Mouse (Mus musculus): ENCODE data around the gene Abcc6. TPM values are rescaled to one million over a fixed set of nuclear protein-coding genes. Genes with fewer than 3 reads are reported as not detected.

Abcc6 gene
- polyA plus RNA-seq, 1 experiment from 2014 or later: 0.15 TPM

- H3K4me1 ChIP-seq (replicated peaks; ENCODE audit: control insufficient read depth, insufficient read depth, low read length): peaks cover 8% of the 10 kb centered on the region
- no peak for DNase-seq (ENCODE audit: low spot score)
- H3K27me3 ChIP-seq (ENCODE audit: control insufficient read depth, insufficient read depth, low read length): no peaks in the 10 kb centered on the region
- H3K27ac ChIP-seq (ENCODE audit: low read depth, low read length): no peak overlapping the region
- ATAC-seq (replicated peaks; ENCODE audit: low FRiP score): no peak
- 0 out of 2 replicates have a peak overlapping the region, but pooled peaks have one; percentile 86 for H3K4me2 ChIP-seq (ENCODE audit: low read depth, low read length, severe bottlenecking)
- no peak overlapping the region for H3K4me3 ChIP-seq (ENCODE audit: low read depth, low read length)
- H3K36me3 ChIP-seq (ENCODE audit: control insufficient read depth, insufficient read depth, low read length): no peaks in the 10 kb centered on the region
- 82% methylated on average over 2 of the region's 2 CpGs for WGBS
- H3K9ac ChIP-seq (ENCODE audit: low read length): no peak overlapping the region
- no peaks in the 10 kb centered on the region for H3K9me3 ChIP-seq (ENCODE audit: control insufficient read depth, low read length)
These were observed 4.9 kb upstream of the Abcc6 start for GRCm38 (mm10) chr7:46034991-46035390.

GRCm38 (mm10) chr7:46033870-46034337 is 3.8 kb upstream of the Abcc6 start:
- H3K4me1 ChIP-seq (replicated peaks; ENCODE audit: control insufficient read depth, insufficient read depth, low read length): peaks cover 8% of the 10 kb centered on the region
- H3K4me3 ChIP-seq (ENCODE audit: low read depth, low read length): peak overlapping the region; percentile 92
- H3K27ac ChIP-seq (ENCODE audit: low read depth, low read length): no peak overlapping the region
- H3K36me3 ChIP-seq (ENCODE audit: control insufficient read depth, insufficient read depth, low read length): no peaks in the 10 kb centered on the region
- peak overlapping the region; percentile 67 for H3K9ac ChIP-seq (ENCODE audit: low read length)
- no peaks in the 10 kb centered on the region for H3K27me3 ChIP-seq (ENCODE audit: control insufficient read depth, insufficient read depth, low read length)
- WGBS: 1% methylated on average over 35 of the region's 35 CpGs
- H3K4me2 ChIP-seq (ENCODE audit: low read depth, low read length, severe bottlenecking): peak overlapping the region; percentile 86
- DNase-seq (ENCODE audit: low spot score) (no peak), ATAC-seq (replicated peaks; ENCODE audit: low FRiP score) (no peak)
- no peaks in the 10 kb centered on the region for H3K9me3 ChIP-seq (ENCODE audit: control insufficient read depth, low read length)

- WGBS: 6% methylated on average over 44 of the region's 44 CpGs
- H3K4me2 ChIP-seq (ENCODE audit: low read depth, low read length, severe bottlenecking): peak within 1 kb of the TSS; percentile 86
- peak within 1 kb of the TSS; percentile 67 for H3K9ac ChIP-seq (ENCODE audit: low read length)
- peak; percentile 95 for ATAC-seq (replicated peaks; ENCODE audit: low FRiP score)
- H3K4me1 ChIP-seq (replicated peaks; ENCODE audit: control insufficient read depth, insufficient read depth, low read length): peaks cover 8% of the 10 kb centered on the region
- no peaks in the 10 kb centered on the region for H3K27me3 ChIP-seq (ENCODE audit: control insufficient read depth, insufficient read depth, low read length)
- DNase-seq (ENCODE audit: low spot score): peak; percentile 99
- H3K27ac ChIP-seq (ENCODE audit: low read depth, low read length): no peak within 1 kb of the TSS
- peak within 1 kb of the TSS; percentile 92 for H3K4me3 ChIP-seq (ENCODE audit: low read depth, low read length)
- H3K36me3 ChIP-seq (ENCODE audit: control insufficient read depth, insufficient read depth, low read length): no peaks in the 10 kb centered on the region
- no peaks in the 10 kb centered on the region for H3K9me3 ChIP-seq (ENCODE audit: control insufficient read depth, low read length)
These were observed 3.2 kb upstream of the Abcc6 start, which contains the start of gene Nomo1 for GRCm38 (mm10) chr7:46033109-46033869. Gene Nomo1 (plus strand): TSS chr7:46033698.

GRCm38 (mm10) chr7:46031075-46031474 is 973 bp upstream of the Abcc6 start:
- no peaks in the 10 kb centered on the region for H3K36me3 ChIP-seq (ENCODE audit: control insufficient read depth, insufficient read depth, low read length)
- peaks cover 8% of the 10 kb centered on the region for H3K4me1 ChIP-seq (replicated peaks; ENCODE audit: control insufficient read depth, insufficient read depth, low read length)
- no peaks in the 10 kb centered on the region for H3K9me3 ChIP-seq (ENCODE audit: control insufficient read depth, low read length)
- DNase-seq (ENCODE audit: low spot score) (no peak), ATAC-seq (replicated peaks; ENCODE audit: low FRiP score) (no peak)
- WGBS: 73% methylated on average over 2 of the region's 2 CpGs
- H3K27ac ChIP-seq (ENCODE audit: low read depth, low read length): no peak overlapping the region
- no peak overlapping the region for H3K9ac ChIP-seq (ENCODE audit: low read length)
- H3K4me2 ChIP-seq (ENCODE audit: low read depth, low read length, severe bottlenecking): no peak overlapping the region
- H3K4me3 ChIP-seq (ENCODE audit: low read depth, low read length): no peak overlapping the region
- no peaks in the 10 kb centered on the region for H3K27me3 ChIP-seq (ENCODE audit: control insufficient read depth, insufficient read depth, low read length)

- H3K27ac ChIP-seq (ENCODE audit: low read depth, low read length): no peak overlapping the region
- WGBS: 69% methylated on average over 9 of the region's 9 CpGs
- peaks cover 6% of the 10 kb centered on the region for H3K4me1 ChIP-seq (replicated peaks; ENCODE audit: control insufficient read depth, insufficient read depth, low read length)
- no peak for DNase-seq (ENCODE audit: low spot score)
- H3K27me3 ChIP-seq (ENCODE audit: control insufficient read depth, insufficient read depth, low read length): no peaks in the 10 kb centered on the region
- H3K9ac ChIP-seq (ENCODE audit: low read length): no peak overlapping the region
- no peak overlapping the region for H3K4me3 ChIP-seq (ENCODE audit: low read depth, low read length)
- ATAC-seq (replicated peaks; ENCODE audit: low FRiP score): no peak
- no peak overlapping the region; the same call in 1 of the 2 replicates for H3K4me2 ChIP-seq (ENCODE audit: low read depth, low read length, severe bottlenecking)
- no peaks in the 10 kb centered on the region for H3K36me3 ChIP-seq (ENCODE audit: control insufficient read depth, insufficient read depth, low read length)
- no peaks in the 10 kb centered on the region for H3K9me3 ChIP-seq (ENCODE audit: control insufficient read depth, low read length)
These were observed 580 bp downstream of the Abcc6 start for GRCm38 (mm10) chr7:46029299-46030144.

- Histone ChIP-seq H3K27me3 (ENCODE audit: control insufficient read depth, insufficient read depth, low read length) (no peaks in the 10 kb centered on the region), H3K4me2 (ENCODE audit: low read depth, low read length, severe bottlenecking) (no peak overlapping the region), H3K36me3 (ENCODE audit: control insufficient read depth, insufficient read depth, low read length) (no peaks in the 10 kb centered on the region), H3K9me3 (ENCODE audit: control insufficient read depth, low read length) (no peaks in the 10 kb centered on the region), H3K4me1 (replicated peaks; ENCODE audit: control insufficient read depth, insufficient read depth, low read length) (no peaks in the 10 kb centered on the region), H3K9ac (ENCODE audit: low read length) (no peak overlapping the region), H3K27ac (ENCODE audit: low read depth, low read length) (no peak overlapping the region), H3K4me3 (ENCODE audit: low read depth, low read length) (no peak overlapping the region)
- no peak for DNase-seq (ENCODE audit: low spot score)
- ATAC-seq (replicated peaks; ENCODE audit: low FRiP score): no peak
- WGBS: 88% methylated on average over 10 of the region's 10 CpGs
These were observed 1.4 kb downstream of the Abcc6 start for GRCm38 (mm10) chr7:46028681-46029080.

GRCm38 (mm10) chr7:46025436-46025835 is 4.7 kb downstream of the Abcc6 start:
- H3K27ac ChIP-seq (ENCODE audit: low read depth, low read length): no peak overlapping the region
- H3K4me3 ChIP-seq (ENCODE audit: low read depth, low read length): no peak overlapping the region
- H3K9me3 ChIP-seq (ENCODE audit: control insufficient read depth, low read length): no peaks in the 10 kb centered on the region
- WGBS: 77% methylated on average over 9 of the region's 9 CpGs
- H3K27me3 ChIP-seq (ENCODE audit: control insufficient read depth, insufficient read depth, low read length): no peaks in the 10 kb centered on the region
- no peaks in the 10 kb centered on the region for H3K36me3 ChIP-seq (ENCODE audit: control insufficient read depth, insufficient read depth, low read length)
- no peak overlapping the region for H3K4me2 ChIP-seq (ENCODE audit: low read depth, low read length, severe bottlenecking)
- no peak overlapping the region for H3K9ac ChIP-seq (ENCODE audit: low read length)
- H3K4me1 ChIP-seq (replicated peaks; ENCODE audit: control insufficient read depth, insufficient read depth, low read length): no peaks in the 10 kb centered on the region
- DNase-seq (ENCODE audit: low spot score) (no peak), ATAC-seq (replicated peaks; ENCODE audit: low FRiP score) (no peak)

- H3K4me2 ChIP-seq (ENCODE audit: low read depth, low read length, severe bottlenecking): no peak overlapping the region
- ATAC-seq (replicated peaks; ENCODE audit: low FRiP score) (no peak), DNase-seq (ENCODE audit: low spot score) (no peak)
- H3K27ac ChIP-seq (ENCODE audit: low read depth, low read length): no peak overlapping the region
- no peak overlapping the region for H3K4me3 ChIP-seq (ENCODE audit: low read depth, low read length)
- H3K9me3 ChIP-seq (ENCODE audit: control insufficient read depth, low read length): no peaks in the 10 kb centered on the region
- no peaks in the 10 kb centered on the region for H3K27me3 ChIP-seq (ENCODE audit: control insufficient read depth, insufficient read depth, low read length)
- H3K36me3 ChIP-seq (ENCODE audit: control insufficient read depth, insufficient read depth, low read length): no peaks in the 10 kb centered on the region
- H3K9ac ChIP-seq (ENCODE audit: low read length): no peak overlapping the region
- H3K4me1 ChIP-seq (replicated peaks; ENCODE audit: control insufficient read depth, insufficient read depth, low read length): no peaks in the 10 kb centered on the region
- 42% methylated on average over 4 of the region's 4 CpGs for WGBS
These were observed 8.2 kb downstream of the Abcc6 start for GRCm38 (mm10) chr7:46021951-46022350.
